Mouse (Mus musculus) intestine, postnatal 0 days (tissue): ENCODE measurements around the gene Slc6a9. TPM values are rescaled to one million over a fixed set of nuclear protein-coding genes. Genes with fewer than 3 reads are reported as not detected.
A peak's percentile ranks its signal among the peaks of the same experiment; 100 is the strongest.

Experiments used
- ATAC-seq: fragments of 200-750 bp; cut with Nextera tagmentation; 2 replicates; pipeline ENCODE4 v1.8.0; 2017; ENCODE audit warnings: mild to moderate bottlenecking, moderate TSS enrichment, moderate library complexity
- H3K27ac ChIP-seq: fragments of 300-500 bp; sonication (generic); 2 replicates; pipeline ENCODE4 v1.5.1; 2014; ENCODE audit warnings: mild to moderate bottlenecking, low read depth, low read length, moderate library complexity
- H3K27me3 ChIP-seq: fragments of 300-500 bp; sonication (generic); replicated peaks from 2 replicates; pipeline ENCODE4 v1.6.1; 2014; ENCODE audit warnings: low read length, mixed read lengths; ENCODE audit not compliant: control insufficient read depth, insufficient read depth
- H3K36me3 ChIP-seq: fragments of 300-500 bp; sonication (generic); 2 replicates; pipeline ENCODE4 v1.6.1; 2014; ENCODE audit warnings: mild to moderate bottlenecking, moderate library complexity; ENCODE audit not compliant: control insufficient read depth, insufficient read depth
- H3K4me1 ChIP-seq: fragments of 300-500 bp; sonication (generic); replicated peaks from 2 replicates; pipeline ENCODE4 v1.6.1; 2014; ENCODE audit warnings: antibody characterized with exemption, low read length, mixed read lengths; ENCODE audit not compliant: control insufficient read depth, insufficient read depth
- H3K4me2 ChIP-seq: fragments of 300-500 bp; sonication (generic); replicated peaks from 2 replicates; pipeline ENCODE4 v1.6.1; 2014; ENCODE audit warnings: low read depth, mild to moderate bottlenecking, moderate library complexity
- H3K4me3 ChIP-seq: fragments of 300-500 bp; sonication (generic); 2 replicates; pipeline ENCODE4 v1.5.1; 2014; ENCODE audit warnings: low read depth, low read length
- H3K9ac ChIP-seq: fragments of 300-500 bp; sonication (generic); 2 replicates; pipeline ENCODE4 v1.6.1; 2014; ENCODE audit warnings: mild to moderate bottlenecking, low read depth, low read length
- H3K9me3 ChIP-seq: fragments of 300-500 bp; sonication (generic); 2 replicates; pipeline ENCODE4 v1.6.1; 2016; ENCODE audit warnings: mixed run types; ENCODE audit not compliant: control insufficient read depth
- CTCF ChIP-seq: sonication (generic); IDR thresholded peaks from 2 replicates; pipeline ENCODE4 v1.5.1; 2016; ENCODE audit warnings: low read depth, mild to moderate bottlenecking, control low read depth, antibody characterized with exemption, moderate library complexity
- WGBS: fragments of 180-500 bp; shearing (Covaris S2); extraction: QIAGEN DNeasy Blood & Tissue Kit; methylation state at CpG from one replicate; pipeline ENCODE4 v1.1.7; 2014; 5-methylcytosine and 5-hydroxymethylcytosine counted together
- polyA plus RNA-seq: library from polyadenylated mRNA; unstranded; fragments of >200 nt; fragmentation: Nextera tagmentation; extraction: Ambion mirVana; gene quantifications from 2 replicates; pipeline ENCODE4 v1.2.1, GENCODE M21; 2015

The Slc6a9 gene
- polyA plus RNA-seq, 1 experiment from 2014 or later = 4.9 TPM

DNA sequence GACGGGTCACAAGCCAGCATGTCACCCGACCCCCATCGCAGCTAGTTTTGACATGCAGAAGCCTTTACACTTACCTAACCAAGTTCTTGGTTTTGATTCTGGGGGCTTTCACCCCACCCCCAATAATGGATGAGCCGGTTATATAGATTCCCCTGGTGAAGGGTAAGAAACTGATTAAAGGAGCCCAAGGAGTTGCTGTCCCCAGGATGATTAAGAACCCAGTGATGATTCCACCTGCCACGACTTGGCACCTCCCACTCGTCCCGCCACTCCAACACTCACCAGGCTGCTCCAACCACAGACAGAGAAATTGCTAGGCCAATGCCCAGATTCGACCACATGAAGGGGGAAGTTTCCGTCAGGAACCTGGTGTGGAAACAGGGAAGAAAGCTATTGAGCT lies 51.7 kb downstream of the Slc6a9 start:
- H3K9ac ChIP-seq = no peak overlapping the region
- peak overlapping the region; percentile 98 for H3K4me2 ChIP-seq
- 83% methylated on average over 9 of the region's 9 CpGs for WGBS
- H3K27ac ChIP-seq = no peak overlapping the region
- no peak for TF ChIP-seq CTCF
- no peak for ATAC-seq
- no peaks in the 10 kb centered on the region for H3K27me3 ChIP-seq
- H3K36me3 ChIP-seq = peaks cover 26% of the 10 kb centered on the region
- H3K9me3 ChIP-seq = no peaks in the 10 kb centered on the region
- H3K4me1 ChIP-seq = 0 out of 2 replicates have a peak, but pooled peaks cover 4% of the 10 kb centered on the region
- H3K4me3 ChIP-seq = peak overlapping the region; percentile 98

DNA sequence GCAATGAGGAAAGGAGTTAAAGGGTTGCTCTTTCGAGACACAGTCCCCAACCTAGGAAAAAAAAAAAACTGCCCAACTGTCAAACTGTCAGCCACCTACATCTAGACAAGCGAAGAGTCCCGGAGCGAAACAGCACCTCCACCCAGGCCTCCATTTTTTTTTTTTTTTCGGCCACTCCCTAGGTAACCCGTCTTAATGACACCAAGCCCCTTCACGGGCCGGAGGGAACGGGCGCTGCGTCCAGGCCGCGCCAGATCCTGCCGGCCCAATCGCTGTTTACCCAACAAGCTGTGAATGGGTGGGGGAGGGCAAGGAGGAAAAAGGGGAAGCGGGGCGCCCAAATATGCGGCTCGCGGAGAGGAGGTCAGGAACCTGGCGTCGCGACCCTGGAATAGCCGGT lies 52.3 kb downstream of the Slc6a9 start:
- 1% methylated on average over 24 of the region's 24 CpGs for WGBS
- peak; percentile 5; the same call in 1 of the 2 replicates for ATAC-seq
- Histone ChIP-seq H3K9ac (peak overlapping the region; percentile 89), H3K9me3 (no peaks in the 10 kb centered on the region), H3K4me1 (0 out of 2 replicates have a peak, but pooled peaks cover 6% of the 10 kb centered on the region), H3K27me3 (no peaks in the 10 kb centered on the region), H3K4me2 (peak overlapping the region; percentile 98), H3K4me3 (peak overlapping the region; percentile 98), H3K36me3 (peaks cover 26% of the 10 kb centered on the region), H3K27ac (peak overlapping the region; percentile 68)
- no peak for TF ChIP-seq CTCF

DNA sequence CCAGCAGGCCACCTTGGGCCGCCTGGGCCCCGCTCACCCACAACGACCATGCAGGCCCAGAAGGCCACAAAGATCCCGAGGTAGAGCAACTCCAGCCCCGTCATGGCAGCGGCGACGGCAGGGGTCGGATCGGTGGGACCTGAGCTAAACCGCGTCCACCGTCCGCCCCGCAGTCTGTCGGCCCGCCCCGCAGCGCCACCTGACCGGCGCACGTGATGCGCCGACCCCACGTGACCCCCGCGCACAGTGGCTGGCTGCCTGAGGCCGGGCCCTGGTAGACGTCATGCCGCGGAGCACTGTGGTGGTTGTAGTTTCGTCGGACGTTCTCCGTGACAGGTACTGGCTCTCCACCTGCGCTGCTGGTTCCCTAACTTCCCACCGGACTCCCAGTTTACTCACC lies 52.8 kb downstream of the Slc6a9 start, which contains the start of gene Atp6v0b:
Gene Atp6v0b, minus strand, starts transcription at position 201 of the 400 bp plus-strand sequence.
- WGBS = under 1% methylated on average over 37 of the region's 37 CpGs
- peak within 1 kb of the TSS; percentile 98 for H3K4me3 ChIP-seq
- no peak for TF ChIP-seq CTCF
- H3K9ac ChIP-seq = peak within 1 kb of the TSS; percentile 89
- H3K36me3 ChIP-seq = peaks cover 26% of the 10 kb centered on the region
- H3K4me2 ChIP-seq = peak within 1 kb of the TSS; percentile 98
- peak within 1 kb of the TSS; percentile 68 for H3K27ac ChIP-seq
- no peaks in the 10 kb centered on the region for H3K9me3 ChIP-seq
- peak; percentile 86 for ATAC-seq
- H3K27me3 ChIP-seq = no peaks in the 10 kb centered on the region
- 0 out of 2 replicates have a peak, but pooled peaks cover 6% of the 10 kb centered on the region for H3K4me1 ChIP-seq

DNA sequence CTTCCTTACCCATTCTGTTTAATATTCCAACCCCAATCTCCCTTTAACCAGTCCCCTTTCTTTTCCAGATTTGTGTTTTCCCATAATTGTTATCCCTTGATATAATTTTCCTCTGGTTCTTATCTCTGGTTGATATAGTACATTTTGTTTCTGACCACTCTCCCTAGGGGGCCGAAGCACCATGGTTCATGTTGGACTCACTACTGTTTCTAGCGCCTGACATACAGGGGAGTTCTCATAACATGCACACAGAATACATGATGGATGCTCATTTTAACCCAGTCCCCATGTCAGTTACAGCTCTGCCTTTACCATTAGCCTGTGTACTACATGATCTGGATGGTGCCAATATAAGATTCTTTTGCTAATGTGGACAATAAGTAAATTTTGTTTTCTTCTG lies 53.6 kb downstream of the Slc6a9 start:
- no peak for ATAC-seq
- H3K9me3 ChIP-seq = no peaks in the 10 kb centered on the region
- WGBS = 67% methylated on average over 2 of the region's 2 CpGs
- H3K4me3 ChIP-seq = no peak overlapping the region
- no peaks in the 10 kb centered on the region for H3K27me3 ChIP-seq
- no peak overlapping the region for H3K27ac ChIP-seq
- no peak overlapping the region for H3K4me2 ChIP-seq
- 0 out of 2 replicates have a peak, but pooled peaks cover 6% of the 10 kb centered on the region for H3K4me1 ChIP-seq
- TF ChIP-seq CTCF = no peak
- H3K9ac ChIP-seq = no peak overlapping the region
- H3K36me3 ChIP-seq = peaks cover 26% of the 10 kb centered on the region

DNA sequence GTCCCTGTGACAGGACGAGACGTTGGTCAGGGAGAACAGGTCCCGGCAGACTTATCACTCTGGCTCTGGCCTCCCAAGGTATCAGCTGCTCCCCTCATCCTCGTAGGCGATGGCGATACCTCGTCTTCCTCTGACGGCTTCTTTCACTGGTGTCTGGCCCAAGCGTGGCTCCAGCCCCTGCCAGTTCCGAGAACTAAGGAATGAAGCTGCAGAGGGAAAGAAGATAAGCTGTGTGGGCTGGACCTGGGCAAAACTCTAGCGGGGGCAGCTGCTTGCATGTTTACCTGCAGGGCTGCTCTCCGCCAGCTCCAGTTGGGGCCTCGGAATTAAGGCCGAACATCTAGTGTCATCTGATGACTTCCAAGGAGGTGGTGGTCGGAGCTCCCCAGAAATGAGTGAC lies 55.2 kb downstream of the Slc6a9 start:
- H3K36me3 ChIP-seq = peaks cover 21% of the 10 kb centered on the region
- no peak overlapping the region for H3K4me2 ChIP-seq
- H3K4me3 ChIP-seq = no peak overlapping the region
- TF ChIP-seq CTCF = no peak
- H3K9ac ChIP-seq = no peak overlapping the region
- H3K27me3 ChIP-seq = no peaks in the 10 kb centered on the region
- H3K4me1 ChIP-seq = 0 out of 2 replicates have a peak, but pooled peaks cover 6% of the 10 kb centered on the region
- no peak overlapping the region for H3K27ac ChIP-seq
- 90% methylated on average over 15 of the region's 15 CpGs for WGBS
- no peaks in the 10 kb centered on the region for H3K9me3 ChIP-seq
- no peak for ATAC-seq

DNA sequence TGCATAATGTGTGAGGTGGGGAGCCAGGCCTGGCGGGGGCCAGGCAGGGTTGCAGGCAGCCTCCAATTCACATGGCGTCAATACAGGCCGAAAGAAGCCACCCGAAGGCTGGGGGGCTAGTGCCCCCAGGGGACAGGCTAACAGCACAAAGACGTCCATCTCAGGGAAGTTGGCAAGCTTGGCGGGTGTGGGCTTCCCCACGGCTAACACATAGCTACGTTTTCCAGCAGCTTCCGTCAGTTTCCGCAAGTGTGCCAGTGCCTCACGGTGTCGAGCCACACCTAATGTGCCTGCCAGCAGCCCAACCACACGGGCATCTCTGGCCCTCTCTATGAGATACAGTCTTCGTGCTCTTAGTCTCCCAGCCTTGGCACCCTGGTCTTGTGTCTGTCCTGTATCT lies 55.7 kb downstream of the Slc6a9 start:
- Histone ChIP-seq H3K27me3 (no peaks in the 10 kb centered on the region), H3K4me1 (0 out of 2 replicates have a peak, but pooled peaks cover 6% of the 10 kb centered on the region), H3K4me3 (no peak overlapping the region), H3K9ac (no peak overlapping the region), H3K9me3 (no peaks in the 10 kb centered on the region), H3K36me3 (peaks cover 15% of the 10 kb centered on the region; the same call in 1 of the 2 replicates), H3K4me2 (no peak overlapping the region), H3K27ac (no peak overlapping the region)
- 92% methylated on average over 14 of the region's 14 CpGs for WGBS
- ATAC-seq = no peak
- TF ChIP-seq CTCF = no peak
